Mouse (Mus musculus) forelimb bud, embryonic 11.5 days (tissue): ENCODE data around the gene Ugt1a5.

Experiments used
- DNase-seq: peaks from one replicate; pipeline ENCODE4 v3.0.0-alpha.2; 2012; ENCODE audit warnings: low read depth, low spot score

Gene Ugt1a5

GRCm38 (mm10) chr1:88261706-88262105 lies 95.9 kb downstream of the Ugt1a5 start:
- DNase-seq, result no peak

GRCm38 (mm10) chr1:88262255-88262654 lies 96.4 kb downstream of the Ugt1a5 start:
- peak; percentile 51 for DNase-seq

GRCm38 (mm10) chr1:88262961-88263360 lies 97.1 kb downstream of the Ugt1a5 start:
- DNase-seq, result no peak

- DNase-seq, result no peak
Measured at GRCm38 (mm10) chr1:88263778-88264177, 98.0 kb downstream of the Ugt1a5 start.

- DNase-seq, result no peak
Measured at GRCm38 (mm10) chr1:88264237-88264868, 98.5 kb downstream of the Ugt1a5 start.

- no peak for DNase-seq
Measured at GRCm38 (mm10) chr1:88264869-88265240, 99.0 kb downstream of the Ugt1a5 start.

- no peak for DNase-seq
Measured at GRCm38 (mm10) chr1:88266123-88266522, 100.3 kb downstream of the Ugt1a5 start.

- DNase-seq, result no peak
Measured at GRCm38 (mm10) chr1:88267489-88267888, 101.7 kb downstream of the Ugt1a5 start.

- DNase-seq, result no peak
Measured at GRCm38 (mm10) chr1:88268070-88268469, 102.3 kb downstream of the Ugt1a5 start.
